Mouse (Mus musculus) adrenal gland, postnatal 4 days (tissue): ENCODE data around the gene Phf11d. TPM values are rescaled to one million over a fixed set of nuclear protein-coding genes. Genes with fewer than 3 reads are reported as not detected.
"Not testable (repeated sequence)": the region's sequence is repeated elsewhere in the genome, so short reads cannot be mapped to it uniquely, and the experiment has no call there.

Source experiments
- DNase-seq, 2 experiments: peaks; one replicate each; pipeline ENCODE4 v3.0.0; 2021 to 2022; ENCODE audit warnings: low spot score in 2 of 2, mixed read lengths in 2 of 2
- long read RNA-seq, 2 experiments: library from polyadenylated mRNA; stranded (forward); transcript quantifications; one replicate each; pipeline ENCODE4 v2.0.0; 2021
- total RNA-seq, 2 experiments: library from RNA; stranded (reverse); gene quantifications; 2 replicates each; pipeline ENCODE4 v1.2.3; 2021

The Phf11d gene
- total RNA-seq, result 1 to 10 TPM; 3.6 to 3.9 TPM
- long read RNA-seq, experiment 1, partial matches to known transcripts, result 1 of 3 reads
- long read RNA-seq, experiment 1, other reads (novel, unspliced or antisense), result 0 of 3 reads
- long read RNA-seq, experiment 2, partial matches to known transcripts, result 1 of 3 reads
- long read RNA-seq, experiment 2, other reads (novel, unspliced or antisense), result 0 of 3 reads

- DNase-seq, result no peak
These were observed at the start of gene Phf11d for GRCm38 (mm10) chr14:59365244-59365644. Gene Phf11d (minus strand): TSS chr14:59365470.

- DNase-seq, result not testable (repeated sequence)
These were observed 49.7 kb upstream of the Phf11d start for GRCm38 (mm10) chr14:59414979-59415378.

DNA sequence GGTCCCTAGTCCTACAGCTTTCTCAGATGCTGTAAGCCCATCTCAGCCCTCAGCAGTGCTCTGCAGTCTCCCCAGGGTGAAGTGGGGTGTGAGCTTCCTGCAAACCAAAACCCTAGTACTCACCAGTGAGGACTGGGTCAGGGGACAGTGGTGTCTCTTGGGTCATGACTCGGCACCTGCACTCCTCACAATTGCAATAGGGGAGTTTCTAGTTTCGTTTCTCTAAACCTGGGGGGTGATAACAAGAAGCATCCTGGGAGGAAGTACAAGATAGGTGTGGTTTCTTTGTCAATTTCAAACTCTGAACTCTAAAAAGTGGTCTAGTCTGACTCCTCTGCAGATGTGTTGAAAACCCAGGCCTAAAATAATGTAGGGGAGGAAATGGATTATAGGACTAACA, 31.7 kb upstream of the Phf11d start:
- no peak for DNase-seq

GRCm38 (mm10) chr14:59395281-59395680, 30.0 kb upstream of the Phf11d start, which contains the start of gene Phf11c:
Gene Phf11c (minus strand): TSS chr14:59395381.
- DNase-seq, result no peak

DNA sequence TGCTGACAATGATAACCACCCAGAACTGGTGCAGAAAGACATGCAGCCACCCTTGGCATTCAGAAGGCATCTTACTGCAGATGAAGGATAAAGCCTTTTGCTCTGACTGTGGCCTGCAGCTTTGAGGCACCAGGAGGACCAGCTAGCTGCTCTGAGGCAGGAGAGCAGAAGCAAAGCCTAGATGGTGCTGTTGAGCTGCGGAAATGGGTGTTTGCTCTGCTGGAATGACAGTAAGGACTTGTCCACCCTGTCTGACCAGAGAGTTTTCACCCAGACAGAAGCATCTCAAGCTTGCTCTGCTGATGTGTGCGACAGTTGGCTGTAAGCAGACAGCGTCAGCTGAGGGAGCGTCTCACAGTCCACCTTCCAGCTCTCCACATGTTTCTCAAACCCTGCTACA, 24.9 kb upstream of the Phf11d start:
- not testable (repeated sequence) for DNase-seq

- no peak for DNase-seq
These were observed 24.3 kb upstream of the Phf11d start for GRCm38 (mm10) chr14:59389532-59389931.

- DNase-seq, result no peak
These were observed 5.2 kb upstream of the Phf11d start for GRCm38 (mm10) chr14:59370348-59371068.

DNA sequence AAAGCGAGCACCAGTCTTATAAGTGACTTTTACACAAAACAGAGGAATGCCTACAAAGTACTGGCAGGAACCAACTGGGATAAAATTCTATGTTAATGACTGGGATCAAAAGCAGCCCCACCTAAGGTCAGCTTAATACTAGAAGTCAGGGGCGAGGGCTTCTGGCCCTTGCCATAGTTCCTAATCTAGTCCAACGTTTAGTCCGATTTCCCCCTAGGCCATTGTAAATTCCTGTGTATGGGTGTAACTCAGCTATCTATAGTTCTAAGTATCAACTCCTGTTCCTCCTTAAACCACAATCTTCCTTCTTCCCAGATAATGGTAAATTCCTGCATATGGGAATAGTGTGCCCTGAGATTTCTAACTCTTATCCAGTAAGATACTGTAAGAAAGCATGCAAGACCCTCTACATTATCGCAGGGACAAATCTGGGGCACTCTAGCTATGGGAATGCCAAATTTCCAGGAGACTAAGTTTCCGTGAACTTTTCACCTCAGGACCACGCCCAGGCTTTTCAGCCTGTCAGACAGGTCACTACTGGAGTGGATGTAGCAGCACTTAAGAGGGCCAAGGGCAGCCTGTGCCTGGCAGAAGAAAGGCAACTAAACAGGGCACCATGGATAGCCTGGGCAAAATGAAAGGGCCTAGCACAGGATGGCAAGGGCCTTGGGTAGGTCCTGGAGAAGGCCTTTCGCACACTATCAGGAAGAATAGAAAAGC, 1.3 kb upstream of the Phf11d start:
- no peak for DNase-seq

GRCm38 (mm10) chr14:59341189-59341588, 24.1 kb downstream of the Phf11d start, which contains the start of gene Phf11b:
Gene Phf11b (minus strand): TSS chr14:59341351.
- not testable (repeated sequence) for DNase-seq

- DNase-seq, result no peak
These were observed 25.7 kb downstream of the Phf11d start for GRCm38 (mm10) chr14:59339541-59339940.

- DNase-seq, result not testable (repeated sequence)
These were observed 29.2 kb downstream of the Phf11d start for GRCm38 (mm10) chr14:59336056-59336455.

DNA sequence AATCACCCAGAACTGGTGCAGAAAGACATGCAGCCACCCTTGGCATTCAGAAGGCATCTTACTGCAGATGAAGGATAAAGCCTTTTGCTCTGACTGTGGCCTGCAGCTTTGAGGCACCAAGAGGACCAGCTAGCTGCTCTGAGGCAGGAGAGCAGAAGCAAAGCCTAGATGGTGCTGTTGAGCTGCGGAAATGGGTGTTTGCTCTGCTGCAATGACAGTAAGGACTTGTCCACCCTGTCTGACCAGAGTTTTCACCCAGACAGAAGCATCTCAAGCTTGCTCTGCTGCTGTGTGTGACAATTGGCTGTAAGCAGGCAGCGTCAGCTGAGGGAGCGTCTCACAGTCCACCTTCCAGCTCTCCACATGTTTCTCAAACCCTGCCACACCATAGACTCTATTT, 34.8 kb downstream of the Phf11d start:
- not testable (repeated sequence) for DNase-seq

- not testable (repeated sequence) for DNase-seq
These were observed 45.3 kb downstream of the Phf11d start for GRCm38 (mm10) chr14:59319970-59320369.

- DNase-seq, result not testable (repeated sequence)
These were observed 46.2 kb downstream of the Phf11d start for GRCm38 (mm10) chr14:59319036-59319435.

Other genes with a start within 250 kb of the Phf11d start
- gene 1700129C05Rik, start 222.6 kb downstream of the Phf11d start, total RNA-seq, result not detected
- gene Gm5142, start 186.7 kb downstream of the Phf11d start, total RNA-seq, result not detected
- 10 to 100 TPM; 55.6 to 57.2 TPM for gene Rcbtb1, start 164.3 kb downstream of the Phf11d start, total RNA-seq
- not detected for gene Gm6904, start 105.3 kb downstream of the Phf11d start, total RNA-seq
- under 1 TPM in 1 of 2 experiments, not detected in 1; 0.25 TPM for gene Phf11a, start 67.9 kb downstream of the Phf11d start, total RNA-seq
- under 1 TPM; 0.56 to 0.64 TPM for gene Phf11b, start 24.1 kb downstream of the Phf11d start, total RNA-seq
- gene Phf11c, start 29.9 kb upstream of the Phf11d start, total RNA-seq, result 1 to 10 TPM; 1.0 to 1.1 TPM
- gene Setdb2, start 75.4 kb upstream of the Phf11d start, total RNA-seq, result 1 to 10 TPM; 8.8 to 8.9 TPM
- 10 to 100 TPM; 28.1 to 28.8 TPM for gene Cab39l, start 75.5 kb upstream of the Phf11d start, total RNA-seq
- gene Cdadc1, start 232.5 kb upstream of the Phf11d start, total RNA-seq, result 10 to 100 TPM; 63.7 to 64.2 TPM